Mouse (Mus musculus): ENCODE measurements at regions not wholly inside any gene's neighbourhood (a gene's known extent, or its start where the extent isn't known, plus 50 kb on each side); places are given as distances from the start of the nearest gene placed in this dataset.
A peak's percentile ranks its signal among the peaks of the same experiment; 100 is the strongest.

GRCm38 (mm10) chr13:110923936-110924335 lies 330.9 kb upstream of the Actbl2 start:
- no peak for DNase-seq (ENCODE audit: low spot score in 2 of 2)
- intact Hi-C loops (cut with DNase I) = no loop called here

- intact Hi-C loops (cut with DNase I) = no loop called here
- DNase-seq (ENCODE audit: low spot score in 2 of 2) = no peak
Observed at GRCm38 (mm10) chr13:110924897-110925296, 329.9 kb upstream of the Actbl2 start.

GRCm38 (mm10) chr13:110928143-110928542 lies 326.7 kb upstream of the Actbl2 start:
- intact Hi-C loops (cut with DNase I) = no loop called here
- DNase-seq (ENCODE audit: low spot score in 2 of 2) = no peak

- intact Hi-C loops (cut with DNase I) = no loop called here
- no peak for DNase-seq (ENCODE audit: low spot score in 2 of 2)
Observed at GRCm38 (mm10) chr13:110928894-110929293, 325.9 kb upstream of the Actbl2 start.

- no peak for DNase-seq (ENCODE audit: low spot score in 2 of 2)
- intact Hi-C loops (cut with DNase I) = no loop called here
Observed at GRCm38 (mm10) chr13:110929579-110929978, 325.2 kb upstream of the Actbl2 start.

GRCm38 (mm10) chr13:110941587-110941986 lies 313.2 kb upstream of the Actbl2 start:
- no peak for DNase-seq (ENCODE audit: low spot score in 2 of 2)
- intact Hi-C loops (cut with DNase I) = no loop called here

GRCm38 (mm10) chr13:110942986-110943644 lies 311.7 kb upstream of the Actbl2 start:
- peak in 1 of 2 experiments; percentile 16 for DNase-seq (ENCODE audit: low spot score in 2 of 2)
- intact Hi-C loops (cut with DNase I) = no loop called here

- DNase-seq (ENCODE audit: low spot score in 2 of 2) = no peak
- intact Hi-C loops (cut with DNase I) = no loop called here
Observed at GRCm38 (mm10) chr13:110944061-110944460, 310.8 kb upstream of the Actbl2 start.

GRCm38 (mm10) chr13:110944683-110945082 lies 310.1 kb upstream of the Actbl2 start:
- intact Hi-C loops (cut with DNase I) = no loop called here

GRCm38 (mm10) chr13:110960212-110960611 lies 294.6 kb upstream of the Actbl2 start:
- intact Hi-C loops (cut with DNase I) = no loop called here

More at GRCm38 (mm10) chr13:110944683-110945082, 310.1 kb upstream of the Actbl2 start:
- DNase-seq (ENCODE audit: low spot score in 2 of 2) = no peak

GRCm38 (mm10) chr13:110967109-110967508 lies 287.7 kb upstream of the Actbl2 start:
- DNase-seq (ENCODE audit: low spot score in 2 of 2) = no peak
- intact Hi-C loops (cut with DNase I) = loop anchor here (5.0 kb wide), 3 partner anchors 325 to 410 kb away; no protein-coding TSS in a partner anchor

More at GRCm38 (mm10) chr13:110960212-110960611, 294.6 kb upstream of the Actbl2 start:
- DNase-seq (ENCODE audit: low spot score in 2 of 2) = no peak

- peak; percentile 78 to 93 for DNase-seq (ENCODE audit: low spot score in 2 of 2)
- intact Hi-C loops (cut with DNase I) = loop anchor here (1.0 to 5.0 kb wide), 7 partner anchors 77 to 574 kb away; no protein-coding TSS in a partner anchor
Observed at GRCm38 (mm10) chr13:110967626-110968506, 286.9 kb upstream of the Actbl2 start.

GRCm38 (mm10) chr13:110968507-110968905 lies 286.3 kb upstream of the Actbl2 start:
- intact Hi-C loops (cut with DNase I) = loop anchor here (1.0 to 5.0 kb wide), 7 partner anchors 76 to 574 kb away; no protein-coding TSS in a partner anchor
- no peak for DNase-seq (ENCODE audit: low spot score in 2 of 2)

GRCm38 (mm10) chr13:110977379-110977778 lies 277.4 kb upstream of the Actbl2 start:
- intact Hi-C loops (cut with DNase I) = no loop called here
- DNase-seq (ENCODE audit: low spot score in 2 of 2) = no peak

GRCm38 (mm10) chr13:110978022-110978421 lies 276.8 kb upstream of the Actbl2 start:
- DNase-seq (ENCODE audit: low spot score in 2 of 2) = no peak
- intact Hi-C loops (cut with DNase I) = no loop called here

- DNase-seq (ENCODE audit: low spot score in 2 of 2) = peak in 1 of 2 experiments; percentile 48
- intact Hi-C loops (cut with DNase I) = loop anchor here (5.0 kb wide), 2 partner anchors 52 to 107 kb away; no protein-coding TSS in a partner anchor
Observed at GRCm38 (mm10) chr13:110990677-110991076, 264.1 kb upstream of the Actbl2 start.

- intact Hi-C loops (cut with DNase I) = loop anchor here (5.0 kb wide), 2 partner anchors 51 to 106 kb away; no protein-coding TSS in a partner anchor
- DNase-seq (ENCODE audit: low spot score in 2 of 2) = no peak
Observed at GRCm38 (mm10) chr13:110991121-110991520, 263.7 kb upstream of the Actbl2 start.

GRCm38 (mm10) chr13:110994596-110994995 lies 260.2 kb upstream of the Actbl2 start:
- no peak for DNase-seq (ENCODE audit: low spot score in 2 of 2)
- intact Hi-C loops (cut with DNase I) = loop anchor here (5.0 kb wide), 2 partner anchors 48 to 103 kb away; no protein-coding TSS in a partner anchor

GRCm38 (mm10) chr13:111002670-111003069 lies 252.1 kb upstream of the Actbl2 start:
- intact Hi-C loops (cut with DNase I) = no loop called here
- DNase-seq (ENCODE audit: low spot score in 2 of 2) = no peak

GRCm38 (mm10) chr13:111014142-111014541 lies 240.7 kb upstream of the Actbl2 start:
- intact Hi-C loops (cut with DNase I) = no loop called here

More at GRCm38 (mm10) chr13:111014142-111014541, 240.7 kb upstream of the Actbl2 start:
- no peak for DNase-seq (ENCODE audit: low spot score in 2 of 2)

All from left cerebral cortex, postnatal 25 days (tissue).